Mouse (Mus musculus): ENCODE measurements around the gene Fam155a. TPM values are rescaled to one million over a fixed set of nuclear protein-coding genes. Genes with fewer than 3 reads are reported as not detected.
A peak's percentile ranks its signal among the peaks of the same experiment; 100 is the strongest.
"Not testable (repeated sequence)": the region's sequence is repeated elsewhere in the genome, so short reads cannot be mapped to it uniquely, and the experiment has no call there.

Gene Fam155a
- polyA plus RNA-seq (2014; fragmentation: Nextera tagmentation; extraction: Ambion mirVana) = 4.8 and 7.1 TPM in 2 replicates

GRCm38 (mm10) chr8:9770999-9771605, at the start of gene Fam155a:
TSS of gene Fam155a (minus strand) at chr8:9771161.
- ATAC-seq (ENCODE audit: low FRiP score) (peak; percentile 67), DNase-seq (ENCODE audit: low spot score) (peak; percentile 62)
- H3K27me3 ChIP-seq (ENCODE audit: control insufficient read depth, insufficient read depth, low read length) = peaks cover 8% of the 10 kb centered on the region
- H3K36me3 ChIP-seq (ENCODE audit: control insufficient read depth, insufficient read depth, low read length) = no peaks in the 10 kb centered on the region
- H3K27ac ChIP-seq (ENCODE audit: low read depth, low read length) = peak within 1 kb of the TSS; percentile 71
- WGBS = under 1% methylated on average over 17 of the region's 29 CpGs
- H3K4me3 ChIP-seq (ENCODE audit: low read depth, low read length) = peak within 1 kb of the TSS; percentile 61
- H3K4me1 ChIP-seq (replicated peaks; ENCODE audit: control insufficient read depth, insufficient read depth, low read length) = no peaks in the 10 kb centered on the region
- peak within 1 kb of the TSS; percentile 66 for H3K9ac ChIP-seq (ENCODE audit: low read depth, low read length)
- peak within 1 kb of the TSS; percentile 84 for H3K4me2 ChIP-seq (replicated peaks; ENCODE audit: low read depth, low read length)
- H3K9me3 ChIP-seq (ENCODE audit: control insufficient read depth, low read length) = no peaks in the 10 kb centered on the region

GRCm38 (mm10) chr8:9813273-9813946, 42.4 kb upstream of the Fam155a start:
- Histone ChIP-seq H3K4me2 (replicated peaks; ENCODE audit: low read depth, low read length) (no peak overlapping the region), H3K27me3 (ENCODE audit: control insufficient read depth, insufficient read depth, low read length) (no peaks in the 10 kb centered on the region), H3K9me3 (ENCODE audit: control insufficient read depth, low read length) (no peaks in the 10 kb centered on the region), H3K36me3 (ENCODE audit: control insufficient read depth, insufficient read depth, low read length) (no peaks in the 10 kb centered on the region), H3K9ac (ENCODE audit: low read depth, low read length) (no peak overlapping the region), H3K27ac (ENCODE audit: low read depth, low read length) (no peak overlapping the region), H3K4me3 (ENCODE audit: low read depth, low read length) (no peak overlapping the region), H3K4me1 (replicated peaks; ENCODE audit: control insufficient read depth, insufficient read depth, low read length) (no peaks in the 10 kb centered on the region)
- WGBS = 70% methylated on average over 8 of the region's 8 CpGs
- no peak for ATAC-seq (ENCODE audit: low FRiP score)
- no peak for DNase-seq (ENCODE audit: low spot score)

- H3K36me3 ChIP-seq (ENCODE audit: control insufficient read depth, insufficient read depth, low read length) = no peaks in the 10 kb centered on the region
- H3K4me3 ChIP-seq (ENCODE audit: low read depth, low read length) = no peak overlapping the region
- no peak overlapping the region for H3K9ac ChIP-seq (ENCODE audit: low read depth, low read length)
- no peaks in the 10 kb centered on the region for H3K4me1 ChIP-seq (replicated peaks; ENCODE audit: control insufficient read depth, insufficient read depth, low read length)
- no peak overlapping the region for H3K4me2 ChIP-seq (replicated peaks; ENCODE audit: low read depth, low read length)
- 81% methylated on average over 12 of the region's 12 CpGs for WGBS
- no peak overlapping the region for H3K27ac ChIP-seq (ENCODE audit: low read depth, low read length)
- ATAC-seq (ENCODE audit: low FRiP score) = no peak
- H3K9me3 ChIP-seq (ENCODE audit: control insufficient read depth, low read length) = no peaks in the 10 kb centered on the region
- no peaks in the 10 kb centered on the region for H3K27me3 ChIP-seq (ENCODE audit: control insufficient read depth, insufficient read depth, low read length)
- no peak for DNase-seq (ENCODE audit: low spot score)
Measured at GRCm38 (mm10) chr8:9810955-9811530, 40.1 kb upstream of the Fam155a start.

- DNase-seq (ENCODE audit: low spot score) (no peak), ATAC-seq (ENCODE audit: low FRiP score) (no peak)
- Histone ChIP-seq H3K4me1 (replicated peaks; ENCODE audit: control insufficient read depth, insufficient read depth, low read length) (no peaks in the 10 kb centered on the region), H3K9me3 (ENCODE audit: control insufficient read depth, low read length) (no peaks in the 10 kb centered on the region), H3K27ac (ENCODE audit: low read depth, low read length) (no peak overlapping the region), H3K9ac (ENCODE audit: low read depth, low read length) (no peak overlapping the region), H3K36me3 (ENCODE audit: control insufficient read depth, insufficient read depth, low read length) (no peaks in the 10 kb centered on the region), H3K27me3 (ENCODE audit: control insufficient read depth, insufficient read depth, low read length) (no peaks in the 10 kb centered on the region), H3K4me2 (replicated peaks; ENCODE audit: low read depth, low read length) (no peak overlapping the region), H3K4me3 (ENCODE audit: low read depth, low read length) (no peak overlapping the region)
- WGBS = 86% methylated on average over 9 of the region's 9 CpGs
Measured at GRCm38 (mm10) chr8:9808596-9808995, 37.6 kb upstream of the Fam155a start.

DNA sequence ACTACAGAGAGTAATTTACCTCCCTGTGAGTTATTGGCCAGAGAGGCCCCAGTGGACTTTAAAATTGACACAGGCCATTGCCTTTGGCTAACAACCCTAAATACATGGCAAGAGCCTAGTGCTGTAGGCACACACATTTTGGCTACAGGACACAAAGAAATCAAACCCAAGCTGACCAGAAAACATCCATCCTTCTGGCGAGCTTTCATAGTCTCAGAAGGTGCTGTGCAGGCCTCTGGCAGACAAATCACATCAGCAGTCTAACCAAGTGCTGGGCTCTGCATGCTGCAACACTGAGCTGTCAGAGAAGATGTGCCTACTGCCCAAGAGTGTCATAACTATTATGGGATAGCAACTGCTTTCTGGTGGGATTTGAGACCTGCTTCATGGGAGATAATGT, 34.7 kb upstream of the Fam155a start:
- ATAC-seq (ENCODE audit: low FRiP score) (no peak), DNase-seq (ENCODE audit: low spot score) (no peak)
- Histone ChIP-seq H3K9me3 (ENCODE audit: control insufficient read depth, low read length) (no peaks in the 10 kb centered on the region), H3K27me3 (ENCODE audit: control insufficient read depth, insufficient read depth, low read length) (no peaks in the 10 kb centered on the region), H3K27ac (ENCODE audit: low read depth, low read length) (no peak overlapping the region), H3K4me1 (replicated peaks; ENCODE audit: control insufficient read depth, insufficient read depth, low read length) (no peaks in the 10 kb centered on the region), H3K36me3 (ENCODE audit: control insufficient read depth, insufficient read depth, low read length) (no peaks in the 10 kb centered on the region), H3K4me3 (ENCODE audit: low read depth, low read length) (no peak overlapping the region), H3K4me2 (replicated peaks; ENCODE audit: low read depth, low read length) (no peak overlapping the region), H3K9ac (ENCODE audit: low read depth, low read length) (no peak overlapping the region)
- 72% methylated on average over 1 of the region's 1 CpGs for WGBS

DNA sequence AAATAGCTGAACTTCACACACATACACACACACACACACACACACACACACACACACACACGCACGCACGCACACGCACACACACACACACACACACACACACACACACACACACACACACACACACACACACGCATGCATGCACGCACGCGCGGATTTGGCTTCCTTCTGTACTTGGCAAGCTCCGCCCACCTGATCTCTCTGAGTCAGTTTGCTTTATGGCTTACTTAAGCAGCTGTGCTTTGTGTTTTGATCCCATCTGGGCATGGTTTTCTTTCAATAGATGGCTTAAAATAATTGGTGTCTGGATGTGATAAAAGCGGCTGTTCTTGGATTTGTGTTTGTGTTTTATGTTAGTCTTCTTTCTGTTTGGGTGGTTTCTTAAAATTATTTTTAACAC, 29.4 kb upstream of the Fam155a start:
- H3K9ac ChIP-seq (ENCODE audit: low read depth, low read length); H3K9me3 ChIP-seq (ENCODE audit: control insufficient read depth, low read length); H3K36me3 ChIP-seq (ENCODE audit: control insufficient read depth, insufficient read depth, low read length); DNase-seq (ENCODE audit: low spot score); H3K27me3 ChIP-seq (ENCODE audit: control insufficient read depth, insufficient read depth, low read length); ATAC-seq (ENCODE audit: low FRiP score); H3K4me2 ChIP-seq (replicated peaks; ENCODE audit: low read depth, low read length); H3K27ac ChIP-seq (ENCODE audit: low read depth, low read length); H3K4me1 ChIP-seq (replicated peaks; ENCODE audit: control insufficient read depth, insufficient read depth, low read length); H3K4me3 ChIP-seq (ENCODE audit: low read depth, low read length): not testable (repeated sequence)
- 91% methylated on average over 7 of the region's 11 CpGs for WGBS

- no peak overlapping the region for H3K27ac ChIP-seq (ENCODE audit: low read depth, low read length)
- no peak for DNase-seq (ENCODE audit: low spot score)
- H3K4me3 ChIP-seq (ENCODE audit: low read depth, low read length) = no peak overlapping the region
- no peaks in the 10 kb centered on the region for H3K9me3 ChIP-seq (ENCODE audit: control insufficient read depth, low read length)
- no peaks in the 10 kb centered on the region for H3K36me3 ChIP-seq (ENCODE audit: control insufficient read depth, insufficient read depth, low read length)
- H3K27me3 ChIP-seq (ENCODE audit: control insufficient read depth, insufficient read depth, low read length) = no peaks in the 10 kb centered on the region
- H3K4me2 ChIP-seq (replicated peaks; ENCODE audit: low read depth, low read length) = no peak overlapping the region
- no peak overlapping the region for H3K9ac ChIP-seq (ENCODE audit: low read depth, low read length)
- 92% methylated on average over 11 of the region's 11 CpGs for WGBS
- no peak for ATAC-seq (ENCODE audit: low FRiP score)
- no peaks in the 10 kb centered on the region for H3K4me1 ChIP-seq (replicated peaks; ENCODE audit: control insufficient read depth, insufficient read depth, low read length)
Measured at GRCm38 (mm10) chr8:9799923-9800322, 29.0 kb upstream of the Fam155a start.

DNA sequence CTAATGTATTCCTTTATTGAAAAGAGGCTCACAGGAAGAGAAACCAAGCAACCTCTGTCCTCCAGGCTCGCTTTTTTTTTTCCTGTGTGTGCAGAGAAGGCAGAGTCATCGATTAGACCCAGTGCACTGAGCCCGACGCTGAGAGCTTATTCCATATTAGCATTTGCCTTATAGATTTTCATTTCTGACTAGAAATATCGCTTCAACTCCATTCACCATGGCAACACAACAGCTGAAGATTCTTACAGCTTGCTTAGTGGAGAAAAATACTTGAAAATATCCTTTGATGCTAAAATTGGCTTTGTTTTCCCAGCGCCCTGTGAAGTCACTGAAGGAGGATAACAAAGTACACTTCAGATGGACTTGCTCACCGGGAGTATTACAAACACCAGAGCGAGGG, 26.6 kb upstream of the Fam155a start:
- no peak overlapping the region for H3K4me2 ChIP-seq (replicated peaks; ENCODE audit: low read depth, low read length)
- WGBS = 87% methylated on average over 8 of the region's 8 CpGs
- no peak overlapping the region for H3K27ac ChIP-seq (ENCODE audit: low read depth, low read length)
- no peak overlapping the region for H3K4me3 ChIP-seq (ENCODE audit: low read depth, low read length)
- no peaks in the 10 kb centered on the region for H3K9me3 ChIP-seq (ENCODE audit: control insufficient read depth, low read length)
- DNase-seq (ENCODE audit: low spot score) = no peak
- H3K9ac ChIP-seq (ENCODE audit: low read depth, low read length) = no peak overlapping the region
- H3K27me3 ChIP-seq (ENCODE audit: control insufficient read depth, insufficient read depth, low read length) = no peaks in the 10 kb centered on the region
- no peaks in the 10 kb centered on the region for H3K36me3 ChIP-seq (ENCODE audit: control insufficient read depth, insufficient read depth, low read length)
- no peaks in the 10 kb centered on the region for H3K4me1 ChIP-seq (replicated peaks; ENCODE audit: control insufficient read depth, insufficient read depth, low read length)
- no peak for ATAC-seq (ENCODE audit: low FRiP score)

DNA sequence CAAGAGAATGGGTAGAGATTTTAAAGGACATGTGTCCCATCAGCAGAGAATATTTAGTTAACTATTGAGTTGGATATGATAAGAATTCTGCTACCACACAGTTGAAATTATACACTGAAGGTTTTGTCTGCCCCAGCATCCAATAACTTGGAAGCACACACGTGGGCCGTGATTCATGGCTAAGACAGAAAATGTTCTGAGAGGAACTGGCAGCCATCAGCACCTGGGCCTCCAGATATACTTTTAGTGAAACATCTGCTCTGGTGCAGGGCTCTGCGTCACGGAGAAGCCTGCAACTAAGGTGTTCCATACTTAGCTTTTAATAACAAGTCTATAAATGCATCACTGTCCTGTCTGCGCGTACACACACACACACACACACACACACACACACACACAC, 24.8 kb upstream of the Fam155a start:
- H3K4me1 ChIP-seq (replicated peaks; ENCODE audit: control insufficient read depth, insufficient read depth, low read length) = no peaks in the 10 kb centered on the region
- WGBS = 97% methylated on average over 6 of the region's 6 CpGs
- ATAC-seq (ENCODE audit: low FRiP score) (no peak), DNase-seq (ENCODE audit: low spot score) (no peak)
- no peak overlapping the region for H3K4me3 ChIP-seq (ENCODE audit: low read depth, low read length)
- no peaks in the 10 kb centered on the region for H3K27me3 ChIP-seq (ENCODE audit: control insufficient read depth, insufficient read depth, low read length)
- no peak overlapping the region for H3K4me2 ChIP-seq (replicated peaks; ENCODE audit: low read depth, low read length)
- no peak overlapping the region for H3K9ac ChIP-seq (ENCODE audit: low read depth, low read length)
- no peaks in the 10 kb centered on the region for H3K36me3 ChIP-seq (ENCODE audit: control insufficient read depth, insufficient read depth, low read length)
- no peaks in the 10 kb centered on the region for H3K9me3 ChIP-seq (ENCODE audit: control insufficient read depth, low read length)
- no peak overlapping the region for H3K27ac ChIP-seq (ENCODE audit: low read depth, low read length)
